Mouse (Mus musculus) urinary bladder, postnatal 36 days (tissue): ENCODE data around the gene Susd1.

Source experiments
- DNase-seq, 2 experiments: peaks; one replicate each; pipeline ENCODE4 v3.0.0; 2022; ENCODE audit warnings: low spot score in 2 of 2, mixed read lengths in 1 of 2

Gene Susd1

GRCm38 (mm10) chr4:59381007-59381743 lies 57.3 kb downstream of the Susd1 start:
- peak in 1 of 2 experiments; percentile 81 for DNase-seq

GRCm38 (mm10) chr4:59380478-59380877 lies 58.0 kb downstream of the Susd1 start:
- DNase-seq = no peak

- no peak for DNase-seq
Observed at GRCm38 (mm10) chr4:59379876-59380275, 58.6 kb downstream of the Susd1 start.

- DNase-seq = no peak
Observed at GRCm38 (mm10) chr4:59378631-59379030, 59.8 kb downstream of the Susd1 start.

GRCm38 (mm10) chr4:59374271-59374938 lies 64.0 kb downstream of the Susd1 start:
- DNase-seq = no peak

GRCm38 (mm10) chr4:59372546-59373157 lies 65.8 kb downstream of the Susd1 start:
- DNase-seq = no peak

GRCm38 (mm10) chr4:59371910-59372309 lies 66.5 kb downstream of the Susd1 start:
- no peak for DNase-seq

- DNase-seq = no peak
Observed at GRCm38 (mm10) chr4:59369941-59370340, 68.5 kb downstream of the Susd1 start.

- DNase-seq = no peak
Observed at GRCm38 (mm10) chr4:59368118-59368517, 70.3 kb downstream of the Susd1 start.

- no peak for DNase-seq
Observed at GRCm38 (mm10) chr4:59366206-59366605, 72.2 kb downstream of the Susd1 start.

GRCm38 (mm10) chr4:59365571-59365970 lies 72.9 kb downstream of the Susd1 start:
- DNase-seq = no peak

GRCm38 (mm10) chr4:59364229-59365173 lies 73.9 kb downstream of the Susd1 start:
- DNase-seq = no peak

GRCm38 (mm10) chr4:59363041-59363440 lies 75.4 kb downstream of the Susd1 start:
- peak in 1 of 2 experiments; percentile 62 for DNase-seq

- peak; percentile 77 to 84 for DNase-seq
Observed at GRCm38 (mm10) chr4:59360704-59361103, 77.7 kb downstream of the Susd1 start.

GRCm38 (mm10) chr4:59359921-59360320 lies 78.5 kb downstream of the Susd1 start:
- no peak for DNase-seq

- DNase-seq = no peak
Observed at GRCm38 (mm10) chr4:59358960-59359359, 79.5 kb downstream of the Susd1 start.

- DNase-seq = no peak
Observed at GRCm38 (mm10) chr4:59355421-59355820, 83.0 kb downstream of the Susd1 start.

- DNase-seq = no peak
Observed at GRCm38 (mm10) chr4:59354666-59355065, 83.8 kb downstream of the Susd1 start.

- DNase-seq = no peak
Observed at GRCm38 (mm10) chr4:59351938-59352337, 86.5 kb downstream of the Susd1 start.

GRCm38 (mm10) chr4:59350354-59350753 lies 88.1 kb downstream of the Susd1 start:
- no peak for DNase-seq

- DNase-seq = no peak
Observed at GRCm38 (mm10) chr4:59349425-59350185, 88.8 kb downstream of the Susd1 start.
